In the genomic region with DNA sequence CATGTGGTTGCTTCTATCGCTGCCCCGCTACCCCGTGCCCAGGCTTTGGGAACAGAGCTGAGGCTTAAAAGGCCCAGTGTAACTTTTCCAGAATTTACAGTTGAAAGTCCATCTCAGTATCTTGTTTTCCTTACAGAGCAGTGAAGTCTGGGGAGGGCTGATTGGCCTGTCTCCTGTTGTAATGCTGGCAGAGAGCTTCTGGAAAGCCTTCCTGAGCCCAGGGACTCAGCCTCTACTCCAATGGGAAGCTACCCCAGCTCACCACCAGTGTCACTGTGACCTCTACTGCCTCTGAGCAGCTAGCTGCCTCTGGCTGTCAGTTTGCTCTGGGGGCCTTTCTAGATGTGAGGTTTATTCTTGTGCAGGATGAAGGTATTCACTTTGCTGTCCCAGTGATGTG, we compare ENCODE assay signal across 19 mouse cellular contexts.
DNase-seq lines count a peak whose midpoint lies in the region; ATAC-seq and TF ChIP-seq lines count a peak whose summit lies in the region.
"Had no signal": no experiment of that assay in that cellular context is flagged by ENCODE, and none has a peak within 500 bp of the region (broad histone marks: within the 10 kb centered on the region; RNA-seq: fewer than 3 reads in every experiment).

No protein-coding gene starts in this region.

- no peak for ATAC-seq in liver, postnatal 0 days
- ATAC-seq: forebrain, embryonic 16.5 days; hindbrain, embryonic 16.5 days; inflammation-experienced regulatory T-cells, adult 6 months had no signal

- H3K27ac ChIP-seq in liver, adult 2 months (replicated peaks; ENCODE audit: insufficient read depth, low read depth, low read length): peak overlapping the region; percentile 39
- H3K27ac ChIP-seq in liver, postnatal 0 days (ENCODE audit: low read depth): no peak overlapping the region
- H3K27ac ChIP-seq: embryonic facial prominence, embryonic 13.5 days; forebrain, embryonic 12.5 days; heart, embryonic 13.5 days; hindbrain, embryonic 12.5 days had no signal

- no peak for TF ChIP-seq POLR2A in liver, adult 2 months (IDR thresholded peaks at IDR 0.05; ENCODE audit: extremely low read depth, insufficient read depth, low read length)

- H3K4me2 ChIP-seq in liver, postnatal 0 days (ENCODE audit: low read depth, low read length): no peak overlapping the region
- H3K4me2 ChIP-seq: embryonic facial prominence, embryonic 13.5 days; forebrain, embryonic 12.5 days; heart, embryonic 13.5 days; hindbrain, embryonic 12.5 days had no signal

- no peaks in the 10 kb centered on the region for H3K9me3 ChIP-seq in liver, postnatal 0 days (ENCODE audit: low read length)
- H3K9me3 ChIP-seq: embryonic facial prominence, embryonic 13.5 days; forebrain, embryonic 12.5 days; heart, embryonic 13.5 days; hindbrain, embryonic 12.5 days had no signal

- no peaks in the 10 kb centered on the region; the same call in 1 of the 2 replicates for H3K4me1 ChIP-seq in liver, adult 2 months (ENCODE audit: control insufficient read depth, insufficient read depth, low read length)
- H3K4me1 ChIP-seq in liver, postnatal 0 days (ENCODE audit: insufficient read depth): no peaks in the 10 kb centered on the region
- H3K4me1 ChIP-seq: hindbrain, embryonic 12.5 days had no signal

- 53% methylated on average over 3 of the region's 3 CpGs for WGBS in liver, adult 2 months
- 93% methylated on average over 3 of the region's 3 CpGs for WGBS in liver, postnatal 0 days (ENCODE audit: insufficient replicate concordance)

- TF ChIP-seq EP300 in liver, postnatal 0 days (IDR thresholded peaks at IDR 0.05; ENCODE audit: low read depth): no peak

- no peaks in the 10 kb centered on the region for H3K79me2 ChIP-seq in liver, adult 2 months (ENCODE audit: control insufficient read depth, insufficient read depth, low read length)

- intact Hi-C loops in gastrocnemius, postnatal 14 days (cut with DNase I; ENCODE audit: low total_unique reads): no loop called here

- no peak overlapping the region for H3K9ac ChIP-seq in liver, adult 2 months (ENCODE audit: low read depth, low read length)
- no peak overlapping the region for H3K9ac ChIP-seq in liver, postnatal 0 days (replicated peaks)
- H3K9ac ChIP-seq: embryonic facial prominence, embryonic 13.5 days; forebrain, embryonic 12.5 days; heart, embryonic 13.5 days; hindbrain, embryonic 12.5 days had no signal

- DNase-seq in gastrocnemius, postnatal 14 days: peak; percentile 18
- no peak for DNase-seq in gastrocnemius, adult 18-20 months (ENCODE audit: low spot score)
- DNase-seq in liver, adult 2 months (ENCODE audit: extremely low read depth, low read depth, low spot score): peak; percentile 93
- no peak for DNase-seq in liver, postnatal 0 days
- peak; percentile 71 for DNase-seq in adipocyte (ENCODE audit: low spot score)
- no peak for DNase-seq in thymus, adult 18-20 months
- DNase-seq: cerebellum, adult 18-20 months; cerebellum, adult 9-11 months; cerebellum, postnatal 36 days; heart, postnatal 4 days; kidney, adult 18-20 months had no signal

- no peak overlapping the region for H3K4me3 ChIP-seq in liver, adult 2 months (ENCODE audit: insufficient read depth, low read depth, low read length)
- no peak overlapping the region for H3K4me3 ChIP-seq in liver, postnatal 0 days (ENCODE audit: low read depth, low read length)
- H3K4me3 ChIP-seq: embryonic facial prominence, embryonic 13.5 days; forebrain, embryonic 12.5 days; heart, embryonic 13.5 days; hindbrain, embryonic 12.5 days had no signal

- TF ChIP-seq CTCF in liver, adult 2 months (IDR thresholded peaks at IDR 0.05; ENCODE audit: low read depth, low read length): no peak
- TF ChIP-seq CTCF in liver, postnatal 0 days (IDR thresholded peaks at IDR 0.05; ENCODE audit: low read depth): no peak

- no peaks in the 10 kb centered on the region for H3K36me3 ChIP-seq in liver, adult 2 months (ENCODE audit: control insufficient read depth, insufficient read depth, low read length)
- H3K36me3 ChIP-seq in liver, postnatal 0 days (replicated peaks; ENCODE audit: insufficient read depth, low read length): no peaks in the 10 kb centered on the region
- H3K36me3 ChIP-seq: embryonic facial prominence, embryonic 13.5 days; forebrain, embryonic 12.5 days; G1E; heart, embryonic 13.5 days; hindbrain, embryonic 12.5 days had no signal

- H3K27me3 ChIP-seq in liver, adult 2 months (ENCODE audit: control insufficient read depth, insufficient read depth, low read length): no peaks in the 10 kb centered on the region
- peaks cover 14% of the 10 kb centered on the region for H3K27me3 ChIP-seq in liver, postnatal 0 days (ENCODE audit: insufficient read depth, low read length)

Comparison
In these comparisons a context has a peak if more than half of its experiments do, and no peak if none do; other contexts are left out.
1. DNase-seq: peak in gastrocnemius, postnatal 14 days (single experiment), liver, adult 2 months (single experiment) and adipocyte (single experiment); none in gastrocnemius, adult 18-20 months (single experiment), liver, postnatal 0 days (single experiment) and thymus, adult 18-20 months (0 of 2).